Mouse (Mus musculus) spleen, embryonic (tissue): ENCODE measurements around the gene Neurog1.

Experiments used
- CTCF ChIA-PET: fragments of 350-600 bp; sonication (Branson Sonifier 250); formaldehyde crosslinking; loops from one replicate; lab custom pipeline; 2022; lab: Charles Lee

Gene Neurog1

DNA sequence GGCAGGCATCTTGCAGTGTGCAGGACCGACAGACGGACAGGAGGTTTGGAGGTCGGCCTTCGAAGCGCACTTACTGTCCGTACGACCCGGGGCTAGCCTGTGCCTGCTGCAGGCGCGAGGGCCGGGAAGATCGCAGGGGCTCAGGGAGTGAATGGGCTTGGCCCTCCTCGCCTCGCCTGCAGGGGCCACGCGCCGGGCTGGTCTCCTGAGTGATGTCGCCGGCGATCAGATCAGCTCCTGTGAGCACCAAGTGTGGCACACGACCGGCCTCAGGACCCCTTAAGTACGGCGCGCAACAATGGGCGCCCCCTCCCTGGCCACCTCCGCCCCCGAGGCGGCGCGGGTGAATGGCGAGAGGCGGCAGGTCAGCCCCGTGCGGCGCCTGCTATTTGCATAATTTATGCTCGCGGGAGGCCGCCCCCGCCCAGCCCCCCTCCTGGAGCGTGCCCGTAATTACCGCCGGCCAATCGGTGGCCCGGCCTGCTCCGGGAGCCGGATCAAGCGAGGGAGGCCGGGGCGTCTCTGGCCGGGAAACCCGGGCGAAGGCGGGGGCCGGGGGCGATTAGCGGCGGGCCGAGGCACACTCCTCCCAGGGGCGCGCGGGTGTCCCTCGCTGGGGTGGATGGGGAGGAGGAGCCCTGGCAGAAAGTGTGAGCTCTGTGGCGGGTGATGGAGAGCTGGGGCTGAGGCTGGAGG is at the start of gene Neurog1:
TSS of gene Neurog1 (minus strand) at position 240 of the 696 bp plus-strand sequence.
- CTCF ChIA-PET, result no interaction called here

DNA sequence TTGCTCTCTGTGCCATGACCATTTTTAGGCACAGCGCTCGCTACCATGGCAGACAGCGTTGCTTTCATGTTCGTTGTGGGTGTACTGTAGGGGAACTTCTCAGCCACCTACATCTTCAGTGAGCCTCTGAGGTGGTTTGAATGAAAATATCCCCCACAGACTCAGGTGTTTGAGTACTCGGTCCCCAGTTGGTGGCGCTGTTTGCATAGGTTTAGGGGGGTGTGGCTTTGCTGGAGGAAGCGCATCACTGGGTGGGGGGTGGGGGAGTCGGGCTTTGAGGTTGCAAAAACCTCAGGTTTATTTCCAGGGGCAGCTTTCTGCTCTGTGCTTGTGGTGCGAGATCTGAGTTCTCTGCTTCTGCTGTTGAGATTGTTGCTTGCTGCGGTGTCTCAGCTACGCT is 47.4 kb upstream of the Neurog1 start:
- CTCF ChIA-PET, result no interaction called here

DNA sequence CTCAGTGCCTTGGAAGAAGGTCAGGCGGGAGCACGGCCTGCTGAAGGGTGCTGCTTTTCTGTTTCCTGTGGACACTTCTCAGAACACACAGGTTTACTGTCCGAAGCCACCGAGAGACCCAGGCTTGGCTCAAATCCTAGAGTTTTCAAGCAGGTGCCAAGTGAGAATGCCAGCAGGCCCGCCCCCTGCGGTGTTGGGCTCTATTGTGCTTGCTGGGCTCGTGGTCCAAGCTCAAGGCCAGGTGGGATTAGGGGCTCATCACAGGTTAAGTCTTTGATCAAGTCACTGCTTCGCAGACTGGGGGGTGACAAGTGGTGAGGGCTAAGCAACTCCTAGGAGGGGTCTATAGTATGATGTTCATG is 44.7 kb upstream of the Neurog1 start:
- CTCF ChIA-PET, result no interaction called here

DNA sequence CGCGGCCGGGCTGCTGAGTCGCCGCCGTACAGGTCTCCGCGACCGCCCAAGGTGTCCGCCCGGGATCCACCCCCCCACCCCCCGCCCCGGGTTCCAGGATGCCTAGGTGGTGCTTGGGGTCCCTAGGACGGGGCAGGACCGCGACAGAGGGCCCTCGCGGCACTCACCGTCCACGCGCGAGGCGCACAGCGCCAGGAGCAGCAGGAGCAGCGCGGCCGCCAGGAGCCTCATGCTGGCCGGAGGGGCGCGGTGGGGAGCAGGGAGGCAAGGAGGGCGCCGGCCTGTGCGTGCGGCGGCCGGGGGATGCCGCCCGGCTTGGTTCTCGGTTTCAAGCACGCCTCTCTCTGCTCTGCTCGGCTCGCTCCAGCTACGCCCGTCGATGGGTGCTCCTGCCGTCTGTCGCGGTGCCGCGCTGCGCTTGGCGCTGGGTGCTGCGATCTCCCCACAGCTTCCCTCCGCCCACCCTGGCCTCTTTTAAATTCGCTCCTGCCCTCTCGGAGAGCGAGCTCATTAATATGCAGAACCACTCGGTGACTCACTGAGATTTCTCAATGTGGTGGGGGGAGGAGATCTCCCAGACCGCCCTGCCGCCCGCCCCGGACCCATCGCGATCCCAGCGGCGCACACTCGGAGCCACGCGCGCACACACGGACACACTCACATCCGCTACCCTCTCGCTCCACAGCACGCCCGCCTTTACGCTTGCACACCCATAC is 44.1 kb upstream of the Neurog1 start, which contains the start of gene Cxcl14:
TSS of gene Cxcl14 (minus strand) at position 609 of the 716 bp plus-strand sequence.
- CTCF ChIA-PET, result no interaction called here

DNA sequence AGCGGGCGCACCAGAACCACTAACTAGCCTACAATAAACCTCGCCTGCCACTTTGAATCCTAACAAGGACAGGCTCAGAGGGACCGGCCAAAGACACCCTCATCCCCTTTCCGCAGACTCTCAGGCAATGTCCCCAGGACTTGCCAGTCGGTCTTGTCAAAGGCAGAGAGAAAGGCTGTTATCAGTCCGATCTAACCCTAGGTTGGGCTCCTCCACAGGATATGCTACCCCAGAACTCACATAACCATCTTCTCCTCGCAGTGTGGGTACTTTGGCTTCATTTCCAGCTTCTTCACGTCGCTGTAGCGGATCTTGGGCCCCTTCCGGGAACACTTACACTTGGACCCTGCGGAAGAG is 43.6 kb upstream of the Neurog1 start:
- CTCF ChIA-PET, result no interaction called here

DNA sequence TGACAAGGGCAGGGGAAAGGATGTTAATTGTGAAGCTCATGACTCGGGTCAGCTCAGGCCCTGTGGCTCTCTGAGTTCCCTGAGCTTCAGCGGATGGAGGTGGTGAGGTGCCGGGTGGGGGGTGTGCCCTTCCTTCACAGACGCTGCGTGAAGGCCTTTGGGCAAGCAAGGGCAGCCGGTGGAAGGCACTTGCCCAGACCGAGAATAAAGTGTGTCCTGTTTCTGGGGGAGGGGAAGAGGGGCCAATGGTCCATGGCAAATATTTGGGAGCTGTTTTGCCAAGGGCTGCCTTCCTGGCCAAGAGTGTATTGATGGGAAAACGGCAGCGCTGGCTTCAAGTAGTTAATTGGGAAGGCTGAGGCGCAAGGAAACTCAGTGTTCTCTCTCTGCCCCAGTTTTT is 42.9 kb upstream of the Neurog1 start:
- CTCF ChIA-PET, result no interaction called here

DNA sequence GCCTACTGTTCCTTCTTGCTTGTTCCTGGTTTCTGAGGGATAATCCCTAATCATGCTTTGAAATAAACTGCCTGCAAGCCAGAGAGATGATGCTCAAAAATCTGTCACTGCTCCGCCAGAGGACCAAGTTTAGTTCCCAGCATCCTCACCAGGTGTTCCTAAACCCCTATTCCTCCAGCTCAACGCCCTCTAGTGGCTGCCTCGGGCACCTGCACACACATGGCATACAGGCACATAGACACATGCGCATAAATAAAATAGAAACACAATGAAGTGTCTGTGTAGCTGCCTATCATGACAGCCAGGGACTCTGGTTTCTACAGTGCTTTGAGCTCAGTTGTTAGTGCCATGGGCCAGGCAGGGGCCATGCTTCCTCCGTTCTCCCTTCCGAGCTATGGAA is 38.0 kb upstream of the Neurog1 start:
- CTCF ChIA-PET, result no interaction called here

DNA sequence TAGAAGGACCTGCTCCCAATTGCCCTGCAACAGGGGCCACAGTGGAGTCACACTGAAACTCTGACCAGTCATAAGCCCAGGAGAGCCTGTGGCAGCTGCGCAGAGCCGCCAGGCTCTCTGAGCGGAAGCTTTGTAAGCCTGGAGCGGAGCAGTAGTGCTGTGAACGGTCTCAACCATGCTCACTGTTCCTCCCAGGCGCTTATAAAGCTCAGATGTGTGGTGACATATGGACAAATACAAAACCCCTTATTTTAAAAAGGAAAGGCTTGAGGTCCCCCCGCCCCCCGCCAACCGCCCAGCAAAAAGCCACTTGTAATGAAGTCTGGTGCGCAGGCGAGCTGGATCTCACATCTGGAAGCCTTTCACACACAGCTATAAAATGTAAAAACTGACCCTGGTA is 37.3 kb upstream of the Neurog1 start:
- CTCF ChIA-PET, result no interaction called here

DNA sequence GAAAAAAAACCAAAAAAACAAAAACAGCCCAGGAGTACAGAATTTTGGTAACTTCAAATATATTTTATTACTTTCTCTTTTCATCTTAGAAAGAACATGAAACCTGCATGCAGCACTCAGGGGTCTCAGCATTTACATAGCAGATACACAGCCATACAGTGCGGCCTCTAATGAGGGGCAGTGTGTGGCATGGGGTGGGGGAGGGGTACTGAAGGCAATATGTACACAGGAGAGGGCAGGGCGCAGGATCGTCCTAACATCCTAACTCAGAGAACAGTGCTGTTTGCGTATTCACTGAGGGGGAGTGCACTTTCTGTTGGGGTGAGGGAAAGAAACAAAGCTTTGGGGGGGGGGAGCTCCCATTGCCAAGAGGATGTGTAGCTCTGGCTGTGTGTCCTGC is 36.6 kb upstream of the Neurog1 start:
- CTCF ChIA-PET, result no interaction called here

DNA sequence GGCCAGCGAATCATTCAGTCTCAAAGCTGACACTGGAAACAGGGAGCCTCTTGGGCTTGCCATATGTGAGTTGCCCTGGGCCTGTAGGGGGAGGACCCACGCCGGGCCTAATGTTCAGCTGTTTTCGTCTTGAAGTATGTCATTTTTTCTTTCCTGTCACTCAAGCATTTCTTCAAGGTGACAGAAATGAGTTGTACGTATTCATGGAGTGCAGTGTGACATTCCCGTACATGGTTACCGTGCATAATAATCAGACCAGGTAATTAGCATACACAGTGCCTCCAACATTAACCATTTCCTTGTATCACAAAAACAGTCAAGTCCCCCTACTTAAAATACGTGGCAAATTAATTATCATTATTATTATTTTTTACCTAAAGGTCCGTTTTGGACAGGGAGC is 35.1 kb upstream of the Neurog1 start:
- CTCF ChIA-PET, result no interaction called here

DNA sequence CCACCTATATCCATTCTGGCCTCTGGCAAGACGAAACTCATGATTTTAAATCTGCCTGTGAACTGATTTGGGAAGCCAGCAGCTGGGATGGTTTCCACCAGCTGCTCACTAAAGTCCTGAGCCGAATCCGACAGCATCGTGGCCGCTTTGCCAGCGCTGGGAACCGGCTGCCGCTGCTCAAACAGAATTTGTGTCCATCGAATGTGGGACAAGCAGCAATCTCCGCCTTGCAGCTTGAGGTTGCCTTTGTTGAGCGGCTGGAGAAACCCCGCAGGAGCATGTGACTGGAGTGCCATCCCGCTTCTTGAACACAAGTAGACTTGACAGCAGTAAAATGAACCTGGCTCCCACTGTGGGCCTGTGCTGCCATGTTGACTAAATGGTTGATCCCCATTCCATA is 31.4 kb upstream of the Neurog1 start:
- CTCF ChIA-PET, result no interaction called here

DNA sequence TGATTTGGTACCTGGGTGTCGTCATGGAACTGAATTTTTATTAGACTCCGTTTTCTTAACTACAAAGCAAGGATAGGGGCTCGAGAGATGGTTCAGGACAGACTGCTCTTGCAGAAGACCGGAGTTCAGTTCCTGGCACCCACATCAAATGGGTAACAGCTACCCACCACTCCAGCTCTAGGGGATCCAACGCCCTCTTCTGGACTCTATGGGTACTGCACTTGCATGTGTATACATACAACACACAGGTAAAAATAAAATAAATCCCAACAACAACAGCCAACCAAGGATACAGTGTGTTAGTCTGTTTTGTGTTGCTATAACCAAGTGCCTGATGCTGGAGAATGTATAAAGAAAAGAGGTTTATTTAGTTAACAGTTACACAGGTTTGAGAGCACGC is 28.4 kb upstream of the Neurog1 start:
- CTCF ChIA-PET, result no interaction called here

DNA sequence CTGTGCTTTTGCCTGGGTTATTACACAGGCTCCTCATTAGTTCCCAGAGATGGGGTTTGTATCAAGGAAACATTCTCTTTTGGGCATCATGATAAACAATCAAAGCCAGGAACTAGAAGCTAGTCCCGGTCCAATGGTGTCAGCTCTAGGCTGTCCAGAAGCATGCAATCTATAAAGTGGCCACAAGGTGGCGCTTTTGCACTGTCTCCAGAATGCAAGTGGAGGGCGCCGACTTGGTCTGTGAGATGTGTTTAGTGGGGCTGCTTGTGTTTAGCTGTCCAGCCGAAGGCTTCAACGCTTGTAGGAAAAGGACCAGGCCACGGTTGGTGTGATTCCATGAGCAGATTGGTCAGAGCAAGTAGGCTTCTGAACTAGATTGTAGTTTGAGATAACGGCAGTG is 27.5 kb upstream of the Neurog1 start:
- CTCF ChIA-PET, result interaction anchor here (0.7 kb wide), 1 partner anchor 19 kb away, joined by 3 read pairs; no protein-coding TSS in a partner anchor

DNA sequence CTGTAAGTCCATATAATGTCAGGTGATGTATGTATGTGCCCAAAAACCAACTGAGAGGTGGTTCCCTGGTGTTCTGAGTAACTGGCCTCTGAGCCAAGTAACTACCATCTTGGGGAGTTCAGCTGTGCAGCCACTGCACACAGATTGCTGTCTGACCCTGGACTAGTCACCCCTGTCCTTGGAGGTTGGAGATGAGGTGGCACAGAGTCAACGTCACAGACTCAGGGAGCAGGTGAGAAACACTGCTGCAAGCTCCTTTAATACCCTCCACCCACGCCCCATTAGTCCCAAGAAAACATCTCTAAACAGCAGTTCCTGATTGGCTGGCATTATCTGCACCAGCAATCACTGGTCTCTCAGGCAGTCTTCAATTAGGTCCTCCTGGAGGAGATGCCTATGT is 23.2 kb upstream of the Neurog1 start:
- CTCF ChIA-PET, result no interaction called here

DNA sequence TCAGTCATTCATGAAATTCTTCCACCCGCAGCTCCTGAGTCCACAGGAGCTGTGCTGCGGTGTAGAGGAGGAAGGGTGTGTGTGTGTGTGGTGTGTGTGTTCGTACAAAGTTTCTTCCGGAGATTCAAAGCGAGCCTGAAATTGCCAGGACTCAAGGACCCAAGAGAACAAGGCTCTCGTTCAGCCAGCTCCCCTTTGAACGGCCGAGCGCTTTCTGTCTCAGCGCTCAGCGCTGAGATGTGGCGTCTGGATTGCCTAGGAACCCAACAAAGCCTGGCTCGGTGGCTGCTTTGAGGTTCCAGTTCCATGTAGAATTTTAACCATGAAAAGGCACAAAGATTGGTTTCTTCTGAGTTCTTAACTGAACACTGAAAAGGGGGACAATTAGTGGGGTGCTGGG is 18.2 kb upstream of the Neurog1 start:
- CTCF ChIA-PET, result no interaction called here

DNA sequence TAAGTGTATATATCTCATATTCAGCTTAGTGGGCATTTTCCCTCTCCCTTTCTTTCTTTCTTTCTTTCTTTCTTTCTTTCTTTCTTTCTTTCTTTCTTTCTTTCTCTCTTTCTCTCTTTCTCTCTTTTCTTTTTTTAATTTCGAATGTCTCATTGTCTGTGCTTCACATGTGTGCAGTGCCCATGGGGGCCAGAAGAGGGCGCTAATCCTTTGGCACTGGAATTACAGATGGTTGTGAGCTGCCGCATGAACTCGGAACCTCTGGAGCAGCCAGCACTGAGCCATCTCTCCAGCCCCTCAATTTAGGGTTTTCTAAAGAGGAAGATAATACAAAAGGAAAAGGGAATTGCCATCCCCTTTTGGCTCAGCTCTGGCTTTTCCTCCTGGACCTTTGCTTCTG is 15.4 kb upstream of the Neurog1 start:
- CTCF ChIA-PET, result no interaction called here

DNA sequence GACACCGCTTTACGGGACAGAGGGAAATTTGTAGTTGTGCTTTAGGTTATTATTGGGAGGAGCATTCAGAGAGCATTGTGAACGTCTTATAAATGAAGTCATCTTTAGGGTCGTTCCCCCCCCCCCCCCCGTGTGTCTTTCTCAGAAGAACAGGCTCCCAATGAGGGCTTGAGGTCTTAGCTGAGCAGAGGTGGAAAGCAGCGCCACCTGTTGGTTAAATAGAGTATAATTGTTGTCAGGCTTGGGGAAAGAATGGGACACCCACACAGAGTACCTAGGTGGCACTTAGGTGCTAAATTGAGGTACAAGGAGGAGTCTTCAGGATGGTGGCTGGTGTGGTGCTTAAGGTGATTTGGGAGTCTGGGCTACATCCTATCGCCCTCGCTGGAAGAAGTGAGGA is 14.5 kb upstream of the Neurog1 start:
- CTCF ChIA-PET, result no interaction called here

DNA sequence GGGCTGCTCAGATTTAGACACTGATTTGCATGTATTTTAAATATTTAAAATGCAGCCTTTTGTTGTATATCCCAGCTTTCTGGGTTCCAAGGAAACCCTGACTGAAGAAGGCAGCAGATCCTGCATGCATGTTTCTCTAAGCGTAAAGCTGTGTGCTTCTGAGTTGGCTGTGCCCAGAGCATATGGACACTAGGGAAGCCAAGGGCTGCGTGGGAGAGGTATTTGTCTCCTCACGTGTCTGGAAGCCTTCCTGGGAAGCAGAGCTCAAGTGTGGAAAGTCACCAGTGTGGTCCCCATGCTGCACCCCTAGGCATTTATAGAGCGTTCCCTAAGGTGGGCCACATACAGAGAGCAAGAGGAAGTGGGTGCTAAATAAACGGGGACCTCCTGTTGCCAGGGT is 13.7 kb upstream of the Neurog1 start:
- CTCF ChIA-PET, result no interaction called here

DNA sequence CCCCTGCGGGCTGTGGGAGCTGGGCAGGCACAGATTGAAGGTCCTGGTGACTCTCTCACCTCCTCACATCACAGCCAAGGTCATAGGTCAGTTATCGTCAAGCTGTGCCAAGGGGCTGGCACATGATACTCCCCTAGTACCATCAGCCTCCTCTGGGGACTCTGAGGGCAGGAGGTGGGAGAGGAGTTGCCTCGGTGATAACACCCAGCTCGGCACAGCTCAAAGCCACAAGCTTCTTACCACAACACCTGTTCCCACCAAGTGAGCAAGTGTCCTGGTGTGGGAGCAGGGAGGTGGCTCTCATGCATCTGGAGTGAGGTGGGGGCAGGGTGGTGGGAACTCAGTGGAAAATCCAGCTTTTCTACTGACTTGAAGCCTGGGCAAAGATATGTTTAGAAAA is 10.3 kb upstream of the Neurog1 start:
- CTCF ChIA-PET, result no interaction called here

DNA sequence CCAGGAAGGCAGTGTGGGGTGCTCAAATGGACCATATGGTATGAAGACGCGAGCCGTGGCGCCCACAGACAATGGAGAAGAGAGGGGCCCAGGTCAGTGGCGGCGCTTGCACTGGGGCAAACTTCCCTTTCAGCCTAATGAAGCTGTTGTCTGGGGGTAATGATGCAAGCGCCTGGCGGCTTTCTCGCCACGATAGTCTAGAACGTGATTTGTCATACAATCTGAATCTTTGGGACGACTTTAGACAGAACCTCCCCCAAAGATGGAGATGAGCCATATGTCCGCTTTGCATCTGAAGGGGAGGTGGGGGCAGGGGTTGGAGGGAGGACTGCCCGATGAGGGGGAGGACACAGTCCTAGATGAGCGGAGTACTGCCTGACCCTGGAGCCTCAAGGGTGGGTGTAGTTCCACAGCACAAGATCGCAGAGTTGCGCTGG is 8.4 kb upstream of the Neurog1 start:
- CTCF ChIA-PET, result interaction anchor here (0.9 kb wide), 1 partner anchor 19 kb away, joined by 3 read pairs; no protein-coding TSS in a partner anchor

DNA sequence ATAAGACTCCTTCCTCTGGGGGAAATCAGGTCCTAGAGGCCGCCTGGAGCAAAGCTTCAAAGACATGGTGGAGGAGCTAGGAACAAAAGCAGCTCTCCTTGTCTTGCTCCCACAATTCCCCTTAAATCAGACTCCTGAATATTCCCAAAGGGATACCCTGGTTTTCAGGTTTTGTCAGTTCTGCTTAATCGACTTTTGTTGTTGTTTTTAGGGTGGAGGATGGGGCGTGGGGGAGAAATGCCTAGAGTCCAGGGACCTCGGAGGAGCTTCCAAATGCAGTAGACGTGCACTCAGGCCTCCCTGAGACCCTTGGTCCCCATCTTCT is 7.9 kb upstream of the Neurog1 start:
- CTCF ChIA-PET, result no interaction called here

DNA sequence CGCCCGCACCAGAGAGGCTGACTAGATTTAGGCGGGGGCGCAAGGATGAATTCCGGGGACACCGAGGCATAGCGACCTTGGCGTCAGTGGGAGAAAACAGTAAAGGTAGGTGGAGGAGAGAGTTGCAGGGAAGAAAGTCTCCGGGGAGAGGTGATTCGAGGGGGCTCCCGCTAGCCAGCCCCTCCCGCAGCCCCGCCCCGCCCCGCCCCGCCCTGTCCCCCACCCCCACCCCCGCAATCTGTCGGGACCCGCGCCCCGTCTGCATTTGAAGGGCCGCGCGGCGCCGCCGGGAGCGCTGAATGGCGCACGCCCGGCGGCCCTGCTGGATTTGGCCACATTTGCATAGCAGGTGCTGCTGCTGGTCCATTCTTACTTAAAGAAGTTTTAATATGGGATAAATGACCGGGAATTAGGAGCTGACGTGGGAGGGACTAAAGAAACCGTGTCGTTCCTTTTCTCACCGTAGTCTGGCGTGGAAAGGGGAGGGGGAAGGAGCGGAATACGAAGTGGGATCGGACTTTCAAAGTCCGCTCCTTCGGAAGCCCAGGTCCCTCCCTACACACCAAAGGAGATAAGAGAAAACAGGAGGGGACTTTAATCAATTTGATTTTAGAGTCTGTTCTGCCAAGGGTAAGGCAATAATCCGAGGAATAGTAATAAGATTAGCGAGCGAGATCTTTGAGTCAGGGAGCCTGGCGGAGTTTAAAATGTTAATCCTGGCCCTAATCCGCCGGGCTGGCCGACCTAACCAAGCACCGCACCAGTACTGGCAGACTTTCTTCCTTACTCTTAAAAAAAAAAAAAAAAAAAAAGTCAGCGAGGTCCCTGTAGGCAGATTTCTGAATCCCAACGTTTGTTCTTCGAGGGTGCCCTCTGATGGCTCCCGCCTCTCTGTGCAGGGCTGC is 7.3 kb upstream of the Neurog1 start:
- CTCF ChIA-PET, result no interaction called here
